Mouse (Mus musculus) embryonic facial prominence, embryonic 14.5 days (tissue): ENCODE results near the gene Nmd3. TPM values are rescaled to one million over a fixed set of nuclear protein-coding genes. Genes with fewer than 3 reads are reported as not detected.

Source experiments
- ATAC-seq: fragments of 200-750 bp; cut with Nextera tagmentation; 2 replicates; pipeline ENCODE4 v1.8.0; 2017; ENCODE audit warnings: low read depth, moderate number of reproducible peaks, moderate TSS enrichment
- DNase-seq: peaks from one replicate; pipeline ENCODE4 v3.0.0-alpha.2; 2015; ENCODE audit warnings: low spot score
- H3K27ac ChIP-seq: fragments of 300-500 bp; sonication (generic); replicated peaks from 2 replicates; pipeline ENCODE4 v1.5.1; 2014; ENCODE audit warnings: low read depth, mild to moderate bottlenecking, low read length, moderate library complexity
- H3K27me3 ChIP-seq: fragments of 300-500 bp; sonication (generic); replicated peaks from 2 replicates; pipeline ENCODE4 v1.6.1; 2014; ENCODE audit warnings: low read length; ENCODE audit not compliant: control insufficient read depth, insufficient read depth
- H3K36me3 ChIP-seq: fragments of 300-500 bp; sonication (generic); 2 replicates; pipeline ENCODE4 v1.6.1; 2014; ENCODE audit warnings: low read length, mixed read lengths; ENCODE audit not compliant: control insufficient read depth, insufficient read depth
- H3K4me1 ChIP-seq: fragments of 300-500 bp; sonication (generic); 2 replicates; pipeline ENCODE4 v1.6.1; 2014; ENCODE audit warnings: antibody characterized with exemption, low read length; ENCODE audit not compliant: control insufficient read depth, insufficient read depth
- H3K4me2 ChIP-seq: fragments of 300-500 bp; sonication (generic); 2 replicates; pipeline ENCODE4 v1.6.1; 2014; ENCODE audit warnings: low read depth, mild to moderate bottlenecking, low read length, moderate library complexity, mixed read lengths
- H3K4me3 ChIP-seq: fragments of 300-500 bp; sonication (generic); 2 replicates; pipeline ENCODE4 v1.5.1; 2014; ENCODE audit warnings: low read depth, mild to moderate bottlenecking, low read length
- H3K9ac ChIP-seq: fragments of 300-500 bp; sonication (generic); 2 replicates; pipeline ENCODE4 v1.6.1; 2014; ENCODE audit warnings: low read depth, mild to moderate bottlenecking, low read length, moderate library complexity, mixed read lengths
- H3K9me3 ChIP-seq: fragments of 300-500 bp; sonication (generic); 2 replicates; pipeline ENCODE4 v1.6.1; 2016; ENCODE audit warnings: low read length; ENCODE audit not compliant: control insufficient read depth
- WGBS: fragments of 180-500 bp; shearing (Covaris S2); extraction: QIAGEN DNeasy Blood & Tissue Kit; methylation state at CpG from one replicate; pipeline ENCODE4 v1.1.7; 2014; 5-methylcytosine and 5-hydroxymethylcytosine counted together
- polyA plus RNA-seq: library from polyadenylated mRNA; unstranded; fragments of >200 nt; fragmentation: Nextera tagmentation; extraction: Ambion mirVana; gene quantifications from 2 replicates; pipeline ENCODE4 v1.2.1, GENCODE M21; 2014

Gene Nmd3
- polyA plus RNA-seq, 1 experiment from 2014 or later, result 123 TPM

DNA sequence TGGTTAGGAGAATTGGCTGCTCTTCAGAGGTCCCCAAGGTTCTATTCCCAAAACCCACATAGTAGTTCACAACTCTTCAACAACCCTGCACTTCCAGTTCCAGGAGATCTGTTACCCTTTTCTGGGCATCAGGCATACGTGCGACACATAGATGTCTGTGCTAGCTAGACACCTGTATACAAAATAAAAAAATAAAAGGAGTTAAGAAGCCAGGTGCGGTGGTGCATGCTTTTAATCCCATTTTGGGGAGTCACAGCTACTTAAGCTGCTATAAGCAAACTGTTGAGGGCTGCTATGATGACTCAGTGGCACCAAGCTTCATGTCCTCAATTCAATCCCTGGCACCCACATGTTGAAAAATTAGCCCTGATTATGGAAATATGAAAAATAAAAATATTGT, 34.2 kb downstream of the Nmd3 start:
- Histone ChIP-seq H3K36me3 (peaks cover 41% of the 10 kb centered on the region), H3K9ac (no peak overlapping the region), H3K27ac (no peak overlapping the region), H3K4me3 (no peak overlapping the region), H3K4me1 (no peaks in the 10 kb centered on the region), H3K4me2 (no peak overlapping the region), H3K9me3 (no peaks in the 10 kb centered on the region), H3K27me3 (no peaks in the 10 kb centered on the region)
- ATAC-seq, result no peak
- WGBS, result 89% methylated on average over 3 of the region's 3 CpGs
- no peak for DNase-seq

DNA sequence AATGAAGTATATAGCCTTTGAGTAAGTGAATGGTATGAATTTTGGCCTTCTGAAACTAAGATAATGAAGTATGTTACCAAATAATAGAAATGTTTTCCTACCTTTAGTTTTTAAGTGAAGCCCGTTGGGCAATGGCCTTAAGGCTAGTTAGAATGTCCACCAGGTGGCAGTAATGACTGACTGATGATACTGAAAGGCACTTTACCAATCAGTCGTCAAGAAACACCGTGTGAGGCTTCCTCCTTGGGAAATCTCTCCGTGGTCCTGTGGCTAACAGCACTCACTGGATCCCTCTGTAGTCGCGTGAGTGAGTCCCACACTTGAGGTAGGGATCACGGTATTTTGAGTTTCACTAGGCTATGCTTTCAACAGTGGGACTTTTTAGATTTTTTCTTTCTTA, 34.7 kb downstream of the Nmd3 start:
- no peak overlapping the region for H3K4me3 ChIP-seq
- WGBS, result 32% methylated on average over 7 of the region's 7 CpGs
- H3K9ac ChIP-seq, result no peak overlapping the region
- H3K27ac ChIP-seq, result no peak overlapping the region
- DNase-seq, result peak; percentile 90
- no peaks in the 10 kb centered on the region for H3K4me1 ChIP-seq
- H3K9me3 ChIP-seq, result no peaks in the 10 kb centered on the region
- no peak overlapping the region for H3K4me2 ChIP-seq
- peak; percentile 62; the same call in 1 of the 2 replicates for ATAC-seq
- H3K36me3 ChIP-seq, result peaks cover 35% of the 10 kb centered on the region
- H3K27me3 ChIP-seq, result no peaks in the 10 kb centered on the region

DNA sequence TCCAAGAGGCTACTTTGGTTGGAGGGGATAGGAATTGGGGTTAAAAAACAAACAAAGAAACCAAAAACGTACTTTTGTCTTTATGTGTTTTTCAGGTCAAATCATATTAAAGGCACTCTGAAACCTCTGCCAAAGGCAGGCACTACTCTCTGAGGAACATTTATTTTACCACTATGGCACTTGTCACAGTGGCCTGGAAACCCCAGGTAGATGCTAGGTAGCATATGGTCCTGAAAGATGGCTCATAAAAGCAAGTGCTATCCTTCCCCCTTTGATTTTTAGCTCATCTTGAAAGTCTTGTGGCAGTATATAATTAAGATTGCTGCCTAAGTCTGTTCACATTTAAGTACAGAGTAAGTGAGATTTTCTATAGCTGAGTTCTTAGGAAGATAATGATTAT, 35.7 kb downstream of the Nmd3 start:
- H3K36me3 ChIP-seq, result peaks cover 30% of the 10 kb centered on the region
- H3K9me3 ChIP-seq, result no peaks in the 10 kb centered on the region
- H3K9ac ChIP-seq, result no peak overlapping the region
- no peaks in the 10 kb centered on the region for H3K27me3 ChIP-seq
- no peak overlapping the region for H3K4me3 ChIP-seq
- no peak overlapping the region for H3K4me2 ChIP-seq
- 93% methylated on average over 1 of the region's 1 CpGs for WGBS
- H3K4me1 ChIP-seq, result no peaks in the 10 kb centered on the region
- H3K27ac ChIP-seq, result no peak overlapping the region
- DNase-seq (no peak), ATAC-seq (no peak)

DNA sequence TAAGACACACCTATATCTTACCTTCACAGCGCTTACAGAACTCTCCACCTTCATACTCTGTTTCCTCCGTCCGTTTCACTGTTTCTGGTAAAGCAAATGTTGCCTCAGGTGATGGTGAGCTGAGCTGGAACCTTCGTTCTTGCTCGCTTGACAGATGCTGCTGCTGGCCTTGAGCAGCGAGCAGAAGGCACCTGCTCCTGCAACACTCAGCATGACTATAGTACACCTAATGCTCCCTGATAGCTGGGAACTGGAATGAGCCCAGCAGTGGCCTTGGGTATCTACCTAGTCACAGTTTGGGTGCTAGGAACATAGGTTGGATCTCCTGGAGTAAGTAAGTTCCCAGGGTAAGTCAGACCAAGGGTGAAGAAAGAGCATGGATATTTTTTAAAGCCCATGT, 38.3 kb downstream of the Nmd3 start:
- WGBS, result 80% methylated on average over 6 of the region's 6 CpGs
- Histone ChIP-seq H3K4me2 (no peak overlapping the region), H3K9ac (no peak overlapping the region), H3K4me1 (no peaks in the 10 kb centered on the region), H3K36me3 (peaks cover 19% of the 10 kb centered on the region), H3K27me3 (no peaks in the 10 kb centered on the region), H3K27ac (no peak overlapping the region), H3K9me3 (no peaks in the 10 kb centered on the region), H3K4me3 (no peak overlapping the region)
- no peak for DNase-seq
- ATAC-seq, result no peak

DNA sequence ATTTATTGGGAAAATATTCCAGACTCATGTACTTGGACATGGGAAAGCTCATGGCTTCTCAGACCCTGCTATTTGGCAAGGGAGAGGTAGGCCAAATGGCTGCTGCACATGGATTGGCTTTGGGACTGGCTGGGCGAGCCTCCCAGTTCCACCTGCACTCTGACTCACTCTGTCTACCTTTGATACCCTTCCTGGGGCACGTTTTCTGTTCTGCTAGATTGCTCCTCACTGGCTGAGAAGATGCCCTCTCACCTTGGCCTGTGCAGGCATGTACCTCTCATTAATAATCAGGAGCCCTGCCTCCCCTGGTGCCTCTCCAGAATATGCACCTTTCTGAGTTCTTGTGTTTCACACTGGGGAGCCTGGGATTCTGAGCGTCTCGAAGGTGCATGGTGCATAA, 39.4 kb downstream of the Nmd3 start:
- H3K27me3 ChIP-seq, result no peaks in the 10 kb centered on the region
- no peaks in the 10 kb centered on the region for H3K4me1 ChIP-seq
- no peaks in the 10 kb centered on the region for H3K9me3 ChIP-seq
- ATAC-seq (no peak), DNase-seq (no peak)
- no peak overlapping the region for H3K27ac ChIP-seq
- no peak overlapping the region for H3K4me3 ChIP-seq
- peaks cover 17% of the 10 kb centered on the region for H3K36me3 ChIP-seq
- H3K4me2 ChIP-seq, result no peak overlapping the region
- WGBS, result 77% methylated on average over 4 of the region's 4 CpGs
- no peak overlapping the region for H3K9ac ChIP-seq

DNA sequence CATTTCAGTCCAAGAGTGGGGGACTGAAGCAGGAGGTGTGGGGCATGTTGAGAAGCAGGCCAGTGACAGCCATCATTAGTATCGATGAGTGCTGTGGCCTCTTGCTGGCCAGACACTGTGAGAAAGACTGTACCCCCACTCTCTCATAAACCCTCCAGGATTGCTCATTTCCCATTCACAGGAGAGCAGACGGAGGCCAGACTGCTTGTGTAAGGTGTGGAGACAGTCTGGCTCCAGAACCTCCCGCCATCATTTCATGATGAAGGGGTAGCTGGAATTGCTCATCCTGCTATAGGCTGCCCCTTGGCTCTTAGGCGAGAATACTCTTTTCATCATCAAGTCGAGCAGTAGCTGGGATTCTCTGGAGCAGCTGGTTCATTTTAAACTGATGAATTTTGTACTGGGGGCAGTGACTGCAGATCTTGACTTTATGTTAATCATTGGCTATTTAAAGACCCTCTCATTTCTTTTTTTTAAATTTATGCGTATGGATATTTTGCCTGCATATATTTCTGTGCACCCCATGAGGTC, 41.1 kb downstream of the Nmd3 start:
- Histone ChIP-seq H3K4me2 (no peak overlapping the region), H3K9ac (no peak overlapping the region), H3K4me1 (no peaks in the 10 kb centered on the region), H3K36me3 (peaks cover 13% of the 10 kb centered on the region), H3K27me3 (no peaks in the 10 kb centered on the region), H3K27ac (no peak overlapping the region), H3K9me3 (no peaks in the 10 kb centered on the region), H3K4me3 (no peak overlapping the region)
- DNase-seq, result no peak
- 74% methylated on average over 6 of the region's 6 CpGs for WGBS
- ATAC-seq, result no peak

DNA sequence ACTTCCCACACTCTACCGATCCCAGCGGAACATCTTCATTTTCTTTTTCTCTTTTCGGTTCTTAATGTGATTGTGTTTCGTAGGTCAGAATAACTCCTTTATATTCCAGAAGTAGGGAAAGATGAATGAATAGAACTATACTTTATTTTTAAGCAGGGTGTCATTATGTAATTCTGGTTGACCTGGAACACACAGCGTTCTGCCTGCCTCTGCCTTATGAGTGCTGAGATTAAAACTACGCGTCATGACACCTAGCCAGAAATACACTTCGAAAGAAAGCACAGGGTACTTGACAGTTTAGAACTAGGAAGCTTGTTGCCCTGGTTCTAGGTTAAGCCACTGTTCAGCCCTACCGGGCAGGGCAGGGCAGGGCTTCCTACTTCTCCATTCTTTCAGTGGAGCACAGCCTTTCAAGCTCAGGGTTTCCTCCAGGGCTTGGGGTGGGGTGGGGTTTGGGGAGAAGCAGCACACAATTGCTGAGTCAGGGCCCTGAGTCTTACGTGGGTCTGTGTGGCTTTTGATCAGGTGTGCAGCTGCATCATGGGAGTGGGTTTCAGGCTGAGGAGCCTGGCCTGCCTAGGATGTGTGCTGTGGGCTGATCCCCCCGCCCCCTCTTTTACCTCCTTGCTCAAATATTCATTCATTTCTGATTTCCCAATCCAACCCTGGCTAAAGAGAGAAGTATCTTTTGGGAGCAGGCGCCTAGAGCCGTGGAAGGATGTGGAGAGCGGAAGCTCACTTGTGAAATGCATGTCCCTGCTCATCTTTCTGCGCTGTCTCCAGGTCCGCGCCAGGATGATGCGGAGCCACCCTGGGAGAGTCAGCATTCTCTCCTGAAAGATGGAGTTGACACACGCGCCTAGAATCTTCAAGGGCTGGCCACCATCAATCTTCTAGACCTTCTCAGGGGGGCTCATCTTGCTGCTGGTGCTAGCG, 42.1 kb downstream of the Nmd3 start:
- Histone ChIP-seq H3K27ac (no peak overlapping the region), H3K4me1 (no peaks in the 10 kb centered on the region), H3K27me3 (no peaks in the 10 kb centered on the region), H3K36me3 (peaks cover 5% of the 10 kb centered on the region; the same call in 1 of the 2 replicates), H3K4me3 (no peak overlapping the region), H3K9me3 (no peaks in the 10 kb centered on the region), H3K9ac (no peak overlapping the region), H3K4me2 (no peak overlapping the region)
- DNase-seq, result no peak
- 87% methylated on average over 21 of the region's 21 CpGs for WGBS
- no peak for ATAC-seq

DNA sequence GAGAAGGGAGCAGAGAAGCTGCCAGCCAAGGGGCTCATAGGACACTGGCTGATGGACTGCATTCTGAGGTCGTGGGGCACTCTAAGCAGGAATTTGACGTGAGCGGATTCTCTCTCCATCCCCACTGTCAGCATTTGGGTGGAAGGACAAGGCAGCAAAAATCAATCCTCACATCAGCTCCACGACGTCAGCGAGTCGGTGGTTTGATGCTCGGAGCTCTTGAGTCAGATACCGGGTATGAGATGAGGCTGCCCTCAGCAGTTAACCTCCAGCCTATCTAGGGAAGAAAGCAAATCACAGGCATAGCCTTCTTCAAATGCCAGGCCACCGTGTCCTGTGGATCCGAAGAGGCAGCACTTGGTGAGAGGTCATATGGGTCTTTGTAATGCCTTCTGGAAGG, 43.4 kb downstream of the Nmd3 start:
- H3K27me3 ChIP-seq, result no peaks in the 10 kb centered on the region
- no peak overlapping the region for H3K4me3 ChIP-seq
- 0 out of 2 replicates have a peak, but pooled peaks cover 2% of the 10 kb centered on the region for H3K36me3 ChIP-seq
- no peak for DNase-seq
- no peak for ATAC-seq
- H3K4me2 ChIP-seq, result no peak overlapping the region
- H3K27ac ChIP-seq, result no peak overlapping the region
- no peak overlapping the region for H3K9ac ChIP-seq
- 96% methylated on average over 11 of the region's 11 CpGs for WGBS
- H3K9me3 ChIP-seq, result no peaks in the 10 kb centered on the region
- no peaks in the 10 kb centered on the region for H3K4me1 ChIP-seq

DNA sequence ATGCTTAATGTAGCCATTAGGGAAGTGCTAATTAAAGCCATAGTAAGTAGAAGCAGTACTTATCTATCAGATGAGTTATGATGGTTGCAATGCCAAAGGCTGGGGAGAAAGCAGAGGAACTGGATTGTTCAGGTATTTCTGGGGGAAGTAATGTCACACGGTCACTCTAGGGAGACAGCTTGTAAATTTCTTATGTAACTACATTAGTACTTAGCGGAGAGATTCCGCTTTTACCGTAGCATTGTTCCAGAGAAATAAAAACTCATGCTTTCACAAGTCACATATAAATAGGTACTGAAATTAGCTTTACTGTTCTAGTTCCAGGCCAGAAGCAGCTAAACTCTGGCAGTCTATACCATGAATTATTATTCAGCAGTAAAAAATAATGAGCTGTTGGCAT, 47.4 kb downstream of the Nmd3 start:
- 92% methylated on average over 4 of the region's 4 CpGs for WGBS
- H3K27me3 ChIP-seq, result no peaks in the 10 kb centered on the region
- H3K9me3 ChIP-seq, result no peaks in the 10 kb centered on the region
- H3K9ac ChIP-seq, result no peak overlapping the region
- H3K4me2 ChIP-seq, result no peak overlapping the region
- no peaks in the 10 kb centered on the region for H3K4me1 ChIP-seq
- DNase-seq, result no peak
- 0 out of 2 replicates have a peak, but pooled peaks cover 2% of the 10 kb centered on the region for H3K36me3 ChIP-seq
- no peak overlapping the region for H3K4me3 ChIP-seq
- no peak overlapping the region for H3K27ac ChIP-seq
- ATAC-seq, result no peak
